Mouse (Mus musculus) ovary, postnatal 14 days (tissue): Measurements from ENCODE around the gene Morc3.

ENCODE experiments used
- DNase-seq: peaks from one replicate; pipeline ENCODE4 v3.0.0; 2022; ENCODE audit warnings: low spot score

The Morc3 gene

GRCm38 (mm10) chr16:93884086-93884721 lies 52.3 kb downstream of the Morc3 start:
- DNase-seq = peak; percentile 11

DNA sequence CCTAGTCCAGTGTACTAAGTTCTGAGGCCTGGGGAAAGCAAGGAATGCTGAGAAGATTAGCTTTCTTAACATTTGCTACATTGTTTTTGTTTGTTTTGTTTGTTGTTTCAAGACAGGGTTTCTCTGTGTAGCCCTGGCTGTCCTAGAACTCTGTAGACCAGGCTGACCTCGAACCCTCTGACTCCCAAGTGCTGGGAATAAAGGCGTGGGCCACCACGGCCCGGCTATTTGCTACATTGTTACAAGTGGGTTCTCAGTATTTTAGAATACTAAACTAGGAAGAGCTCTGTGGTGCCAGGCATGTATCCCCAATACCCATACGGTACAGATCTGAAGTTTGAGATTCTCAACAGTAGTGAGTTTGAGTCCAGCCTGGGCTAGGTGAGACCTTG lies 52.8 kb downstream of the Morc3 start:
- DNase-seq = no peak

GRCm38 (mm10) chr16:93888481-93888880 lies 56.6 kb downstream of the Morc3 start:
- DNase-seq = no peak

DNA sequence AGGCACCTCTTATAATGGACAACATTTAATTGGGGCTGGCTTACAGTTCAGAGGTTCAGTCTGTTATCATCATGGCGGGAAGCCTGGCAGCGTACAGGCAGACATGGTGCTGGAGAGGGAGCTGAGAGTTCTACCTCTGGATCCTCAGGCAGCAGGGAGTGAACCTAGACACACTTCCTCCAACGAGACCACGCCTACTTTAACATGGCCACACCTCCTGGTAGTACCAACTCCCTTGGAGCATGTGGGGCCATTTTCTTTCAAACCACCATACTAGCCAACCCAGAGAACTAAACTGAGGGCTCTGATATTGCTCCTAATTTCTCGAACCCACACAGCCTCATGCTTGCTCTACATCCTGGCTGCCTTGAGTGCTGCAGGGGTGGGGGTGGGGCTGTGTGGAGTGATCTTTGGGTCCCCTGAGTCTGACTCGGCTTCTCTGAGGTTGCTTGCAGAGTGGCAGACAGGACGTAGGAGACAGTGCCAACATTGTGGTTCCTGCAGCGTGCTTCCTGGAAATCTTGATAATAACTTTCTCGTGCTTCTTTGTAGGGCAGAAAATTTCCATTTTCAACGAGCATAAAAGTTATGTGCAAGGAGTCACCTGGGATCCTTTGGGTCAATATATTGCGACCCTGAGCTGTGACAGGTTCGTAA lies 59.2 kb downstream of the Morc3 start:
- no peak for DNase-seq

DNA sequence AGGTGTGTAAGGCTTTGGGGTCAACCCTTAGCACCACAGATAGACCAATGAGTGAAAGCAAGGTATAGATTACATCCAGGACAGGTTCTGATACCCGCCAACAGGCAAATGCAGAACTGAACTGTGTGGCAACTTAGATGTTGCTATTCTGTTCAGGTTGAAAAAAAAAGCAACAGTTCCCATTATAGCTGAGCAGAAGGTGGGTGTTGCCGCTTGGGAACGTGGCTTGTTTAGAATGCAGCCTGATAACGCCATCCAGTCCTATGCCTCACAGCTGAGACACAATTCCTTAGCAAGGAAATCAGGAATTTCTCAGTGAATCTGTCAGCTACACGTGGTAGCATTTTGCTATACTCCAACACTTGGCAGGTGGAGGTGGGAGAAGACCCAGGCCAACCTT lies 61.4 kb downstream of the Morc3 start:
- no peak for DNase-seq

DNA sequence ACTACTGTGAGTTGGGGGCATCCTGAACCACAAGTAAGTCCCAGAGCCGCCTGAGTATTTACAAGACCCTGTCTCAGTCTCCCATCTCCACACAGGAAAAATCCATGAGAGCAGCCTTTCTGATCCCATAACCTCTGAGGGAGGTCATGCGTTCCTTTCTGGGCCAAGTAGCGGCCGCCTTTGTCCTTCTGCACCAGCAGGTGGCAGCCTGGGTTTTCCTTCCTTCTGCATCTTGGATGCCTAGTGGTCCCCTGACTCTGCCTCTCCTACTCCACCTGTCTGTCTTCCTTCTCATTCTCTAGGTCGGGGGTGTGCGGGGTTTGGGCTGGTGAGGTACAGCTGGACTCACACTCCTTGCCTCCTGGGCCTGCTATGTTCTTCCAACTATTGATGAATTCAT lies 71.1 kb downstream of the Morc3 start:
- DNase-seq = no peak

DNA sequence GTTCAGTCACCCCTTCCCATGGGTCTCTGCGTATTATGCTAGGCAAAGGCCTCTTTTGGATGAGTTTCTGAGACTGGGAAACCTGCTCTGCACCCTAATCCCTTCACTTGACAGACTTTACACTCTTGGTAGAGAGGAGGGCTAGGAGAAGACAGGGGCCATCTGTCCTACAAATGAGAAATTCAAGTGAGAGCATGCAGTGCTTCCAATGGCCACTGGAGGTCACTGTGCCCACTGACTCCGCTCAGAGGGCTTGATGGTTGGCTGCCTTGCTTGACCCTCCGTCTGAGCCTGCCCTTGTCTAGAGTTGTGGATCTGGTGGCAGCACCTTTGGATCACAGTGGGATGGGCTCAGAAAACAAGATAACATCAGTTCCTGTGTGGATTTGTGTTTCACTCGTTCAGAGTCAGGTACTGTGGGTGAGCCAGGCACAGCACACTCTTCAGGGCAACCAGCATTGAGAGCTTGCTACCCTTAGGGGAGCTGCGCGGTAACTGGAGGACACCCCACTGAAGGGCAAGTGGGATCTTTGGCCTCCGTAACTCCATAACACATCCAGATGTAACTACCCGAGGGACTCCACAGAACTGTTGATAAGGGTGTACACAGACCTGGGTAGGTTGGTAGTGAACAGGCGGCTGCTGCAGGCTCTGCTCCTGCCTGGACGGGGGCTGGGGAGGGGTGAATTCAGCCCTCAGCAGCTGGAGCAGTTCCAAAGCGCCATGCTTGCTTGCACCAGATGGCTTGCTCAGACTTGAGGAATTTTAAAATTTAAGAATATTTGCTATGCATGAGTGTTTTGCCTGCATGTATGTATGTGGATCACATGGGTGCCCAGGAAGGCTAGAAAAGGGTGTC lies 74.5 kb downstream of the Morc3 start:
- peak; percentile 46 for DNase-seq

DNA sequence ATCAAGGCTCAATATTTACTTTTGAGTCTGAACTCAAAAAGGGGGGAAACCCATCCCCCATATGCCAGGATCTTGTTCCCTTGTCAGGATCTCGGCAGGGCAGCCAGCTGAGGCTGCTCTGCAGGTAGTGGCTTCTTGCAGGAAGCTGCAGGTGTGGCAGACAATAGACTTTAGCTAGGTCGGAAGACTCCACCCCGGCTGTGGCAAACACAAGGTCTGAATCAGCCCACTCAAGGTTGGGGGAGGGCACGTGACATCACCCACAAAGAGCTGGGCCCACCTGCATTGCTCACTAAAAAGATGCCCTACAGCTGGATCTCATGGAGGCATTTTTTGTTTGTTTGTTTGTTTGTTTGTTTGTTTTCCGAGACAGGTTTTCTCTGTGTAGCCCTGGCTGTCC lies 75.8 kb downstream of the Morc3 start:
- DNase-seq = no peak

GRCm38 (mm10) chr16:93908196-93908595 lies 76.3 kb downstream of the Morc3 start:
- no peak for DNase-seq

GRCm38 (mm10) chr16:93909936-93910335 lies 78.0 kb downstream of the Morc3 start:
- DNase-seq = no peak

GRCm38 (mm10) chr16:93910735-93911665 lies 79.1 kb downstream of the Morc3 start:
- DNase-seq = no peak

DNA sequence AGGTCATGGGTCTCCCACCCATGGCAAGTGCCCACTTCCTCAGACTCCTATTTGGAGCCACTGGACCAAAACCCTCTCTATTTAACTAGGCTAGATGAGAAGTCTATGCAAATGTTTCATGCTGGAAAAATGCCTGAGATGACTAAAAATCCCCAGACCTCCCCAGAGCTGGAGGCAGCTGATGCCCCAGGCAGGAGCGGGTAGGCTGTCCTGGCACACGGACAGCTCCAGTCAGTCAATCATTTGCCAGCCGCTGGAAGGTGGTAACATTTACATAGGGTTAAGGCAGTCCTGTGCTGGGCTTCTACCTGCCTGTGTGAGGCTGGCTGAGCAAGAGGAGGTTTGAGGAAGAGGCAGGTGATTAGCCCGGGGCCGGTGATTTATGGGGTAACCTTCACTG lies 80.2 kb downstream of the Morc3 start:
- no peak for DNase-seq

DNA sequence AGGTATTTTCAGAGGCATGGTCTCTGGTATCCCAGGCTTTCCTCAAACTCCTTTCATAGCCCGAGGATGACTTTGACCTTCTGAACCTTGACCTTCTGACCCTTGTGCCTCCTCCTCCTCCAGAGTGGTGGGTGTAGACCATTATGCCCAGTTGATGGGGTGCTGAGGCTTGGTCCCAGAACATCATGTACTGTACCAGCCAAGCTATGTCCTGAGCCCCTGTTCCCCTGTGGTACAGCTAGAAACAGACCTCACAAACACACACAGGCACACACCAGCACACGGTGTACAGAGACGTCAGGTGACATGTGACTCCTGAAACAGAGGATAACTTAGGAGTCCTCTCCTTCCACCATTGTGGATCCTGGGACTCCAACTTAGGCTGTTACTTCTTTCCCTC lies 80.9 kb downstream of the Morc3 start:
- no peak for DNase-seq

GRCm38 (mm10) chr16:93913881-93914576 lies 82.1 kb downstream of the Morc3 start:
- no peak for DNase-seq

- peak; percentile 29 for DNase-seq
Measured at GRCm38 (mm10) chr16:93915338-93915849, 83.5 kb downstream of the Morc3 start.

GRCm38 (mm10) chr16:93917712-93918678 lies 86.1 kb downstream of the Morc3 start:
- DNase-seq = peak; percentile 82

DNA sequence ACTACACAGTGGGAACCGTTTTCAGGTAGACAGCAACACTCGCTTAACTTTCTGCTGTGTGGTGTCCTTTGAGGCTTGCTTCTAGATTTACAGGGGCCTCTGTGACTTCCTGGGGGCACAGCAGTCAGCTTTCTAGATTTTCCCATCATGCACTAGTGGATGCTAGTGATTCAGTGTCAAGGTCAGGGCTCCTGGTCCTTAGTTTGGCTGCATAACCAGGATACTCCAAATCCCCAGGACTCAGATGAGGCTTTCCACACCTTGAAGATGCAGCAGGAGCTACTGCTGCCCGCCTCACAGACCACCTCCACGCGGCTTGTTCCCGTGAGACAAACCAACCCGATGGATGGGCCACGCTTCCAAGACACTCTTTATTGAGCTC lies 86.7 kb downstream of the Morc3 start:
- DNase-seq = no peak

DNA sequence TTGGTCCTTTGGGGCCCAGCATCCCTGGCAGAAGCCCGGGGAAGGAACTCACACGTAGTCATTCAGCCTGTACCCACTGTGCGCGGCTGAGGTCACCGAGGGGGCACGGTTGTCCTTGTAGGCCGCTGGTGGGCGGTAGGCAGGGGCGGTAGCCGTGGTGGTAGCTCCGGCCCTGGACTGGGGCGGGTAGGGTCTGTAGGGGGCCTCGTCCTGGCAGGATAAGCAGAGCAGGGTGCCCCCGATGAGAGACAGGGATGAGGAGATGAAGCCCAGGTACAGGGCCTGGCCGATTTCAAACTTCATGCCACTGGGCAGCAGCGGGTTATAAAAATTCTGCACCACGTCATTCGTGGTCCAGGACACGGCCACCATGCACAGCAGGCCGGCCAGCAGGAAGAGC lies 87.3 kb downstream of the Morc3 start:
- no peak for DNase-seq

- DNase-seq = no peak
Measured at GRCm38 (mm10) chr16:93920673-93921072, 88.8 kb downstream of the Morc3 start.

DNA sequence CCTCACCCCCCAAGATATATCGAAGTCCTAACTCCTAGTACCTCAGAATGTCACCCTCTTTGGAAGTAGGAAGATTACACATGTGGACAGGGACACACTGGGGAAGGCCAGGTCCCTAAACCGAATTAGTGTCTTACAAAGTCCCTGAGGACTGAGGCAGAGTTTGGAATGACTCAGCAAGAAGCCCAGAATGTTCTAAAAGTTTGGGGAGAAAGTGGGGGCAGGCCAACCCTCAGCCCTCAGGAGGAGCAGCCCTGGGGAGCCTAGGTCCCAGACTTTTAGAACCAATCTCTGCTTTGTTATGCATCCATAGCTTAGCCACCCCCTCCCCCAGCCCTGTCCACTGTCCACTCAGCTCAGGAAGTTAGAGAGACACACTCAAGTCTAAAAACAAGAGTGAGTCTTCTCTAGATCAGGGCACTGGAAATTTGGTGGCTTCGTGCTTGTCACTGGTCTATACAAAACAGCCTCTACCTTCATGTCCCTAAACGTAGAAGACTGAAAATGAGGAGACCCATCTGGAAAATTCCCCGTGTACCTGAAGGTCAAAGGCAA lies 91.0 kb downstream of the Morc3 start:
- no peak for DNase-seq
